Mouse (Mus musculus): ENCODE data around the gene Mkln1.

- TF ChIP-seq FLI1 (IDR thresholded peaks at IDR 0.05; ENCODE audit: low read length) (no peak), GATA1 (IDR thresholded peaks at IDR 0.05; ENCODE audit: borderline replicate concordance, low read length) (no peak)
Measured at GRCm38 (mm10) chr6:31398431-31399205, at the start of gene Mkln1.

Measured in megakaryocyte, embryonic 14.5 days (primary cell).